Comparison of ENCODE assay signal across 15 mouse cellular contexts in genomic region chr5:143031681-143032080, GRCm38 (mm10).
DNase-seq lines count a peak whose midpoint lies in the region; ATAC-seq and TF ChIP-seq lines count a peak whose summit lies in the region.
"Had no signal": no experiment of that assay in that cellular context is flagged by ENCODE, and none has a peak within 500 bp of the region (broad histone marks: within the 10 kb centered on the region; RNA-seq: fewer than 3 reads in every experiment).

No protein-coding gene starts in this region.

- intact Hi-C loops in left cerebral cortex, postnatal 4 days (cut with DNase I) = loop anchor here (10.0 kb wide), 1 partner anchor 157 kb away; no protein-coding TSS in a partner anchor

- peaks cover 32% of the 10 kb centered on the region for H3K36me3 ChIP-seq in kidney, embryonic 15.5 days
- 0 out of 2 replicates have a peak, but pooled peaks cover 4% of the 10 kb centered on the region for H3K36me3 ChIP-seq in midbrain, embryonic 15.5 days (replicated peaks)
- H3K36me3 ChIP-seq in midbrain, postnatal 0 days (ENCODE audit: insufficient read depth, low read length) = 0 out of 2 replicates have a peak, but pooled peaks cover 10% of the 10 kb centered on the region

- DNase-seq in heart, adult 11 months = peak; percentile 91
- no peak for DNase-seq in heart, adult 9 months (ENCODE audit: low spot score in 2 of 2)
- DNase-seq in kidney, adult 18-20 months = no peak
- DNase-seq in midbrain, postnatal 0 days (ENCODE audit: low spot score) = no peak
- no peak for DNase-seq in left cerebral cortex, postnatal 4 days
- no peak for DNase-seq in adipocyte (ENCODE audit: low spot score)
- DNase-seq: B cell, adult 2 months; cerebellum, adult 9-10 months; gastrocnemius, postnatal 25 days; right cerebral cortex, postnatal 14 days; thymus, postnatal 14 days had no signal

- no peaks in the 10 kb centered on the region for H3K9me3 ChIP-seq in kidney, embryonic 15.5 days (replicated peaks)
- H3K9me3 ChIP-seq in midbrain, embryonic 15.5 days = no peaks in the 10 kb centered on the region
- H3K9me3 ChIP-seq in midbrain, postnatal 0 days (ENCODE audit: low read length) = no peaks in the 10 kb centered on the region
- H3K9me3 ChIP-seq: G1E had no signal

- no peak overlapping the region for H3K9ac ChIP-seq in kidney, embryonic 15.5 days
- H3K9ac ChIP-seq in midbrain, embryonic 15.5 days = no peak overlapping the region
- H3K9ac ChIP-seq in midbrain, postnatal 0 days (replicated peaks; ENCODE audit: low read length, poor library complexity, severe bottlenecking) = no peak overlapping the region

- WGBS in kidney, embryonic 15.5 days = 19% methylated on average over 7 of the region's 7 CpGs
- 42% methylated on average over 7 of the region's 7 CpGs for WGBS in midbrain, embryonic 15.5 days
- 49% methylated on average over 7 of the region's 7 CpGs for WGBS in midbrain, postnatal 0 days

- H3K4me1 ChIP-seq in kidney, embryonic 15.5 days = peaks cover 24% of the 10 kb centered on the region
- no peaks in the 10 kb centered on the region for H3K4me1 ChIP-seq in midbrain, embryonic 15.5 days
- H3K4me1 ChIP-seq in midbrain, postnatal 0 days (ENCODE audit: insufficient read depth, low read length) = no peaks in the 10 kb centered on the region

- no peak overlapping the region for H3K4me2 ChIP-seq in kidney, embryonic 15.5 days
- no peak overlapping the region for H3K4me2 ChIP-seq in midbrain, embryonic 15.5 days
- H3K4me2 ChIP-seq in midbrain, postnatal 0 days (ENCODE audit: low read depth, low read length, poor library complexity, severe bottlenecking) = no peak overlapping the region

- H3K4me3 ChIP-seq in kidney, embryonic 15.5 days (replicated peaks) = no peak overlapping the region
- no peak overlapping the region for H3K4me3 ChIP-seq in midbrain, embryonic 15.5 days
- no peak overlapping the region for H3K4me3 ChIP-seq in midbrain, postnatal 0 days (ENCODE audit: low read depth, low read length)

- ATAC-seq in kidney, embryonic 15.5 days (replicated peaks; ENCODE audit: low FRiP score) = no peak
- ATAC-seq in midbrain, embryonic 15.5 days (replicated peaks) = no peak
- no peak for ATAC-seq in midbrain, postnatal 0 days (ENCODE audit: low FRiP score)
- ATAC-seq: forebrain, embryonic 14.5 days had no signal

- H3K27me3 ChIP-seq in kidney, embryonic 15.5 days = no peaks in the 10 kb centered on the region
- no peaks in the 10 kb centered on the region for H3K27me3 ChIP-seq in midbrain, embryonic 15.5 days (replicated peaks)
- no peaks in the 10 kb centered on the region for H3K27me3 ChIP-seq in midbrain, postnatal 0 days (ENCODE audit: insufficient read depth, low read length)

- no peak for TF ChIP-seq CTCF in midbrain, postnatal 0 days (IDR thresholded peaks at IDR 0.05)

- peak overlapping the region; percentile 59 for H3K27ac ChIP-seq in kidney, embryonic 15.5 days
- H3K27ac ChIP-seq in midbrain, embryonic 15.5 days = 0 out of 2 replicates have a peak overlapping the region, but pooled peaks have one; percentile 5
- no peak overlapping the region for H3K27ac ChIP-seq in midbrain, postnatal 0 days (ENCODE audit: low read depth, low read length)
